Mouse (Mus musculus): ENCODE measurements around the gene Sp100.

GRCm38 (mm10) chr1:85746511-85746910, 96.7 kb downstream of the Sp100 start:
- TF ChIP-seq POLR2A (IDR thresholded peaks at IDR 0.05; ENCODE audit: insufficient read depth, low read length) (no peak), CTCF (IDR thresholded peaks at IDR 0.05; ENCODE audit: low read depth, low read length) (no peak)
